Mouse (Mus musculus) hindlimb bud, embryonic 11.5 days (tissue): ENCODE measurements around the gene Fam19a2.

Source experiments
- DNase-seq: peaks from one replicate; pipeline ENCODE4 v3.0.0-alpha.2; 2012; ENCODE audit warnings: low read depth, low spot score; ENCODE audit errors: extremely low spot score

Fam19a2 gene

DNA sequence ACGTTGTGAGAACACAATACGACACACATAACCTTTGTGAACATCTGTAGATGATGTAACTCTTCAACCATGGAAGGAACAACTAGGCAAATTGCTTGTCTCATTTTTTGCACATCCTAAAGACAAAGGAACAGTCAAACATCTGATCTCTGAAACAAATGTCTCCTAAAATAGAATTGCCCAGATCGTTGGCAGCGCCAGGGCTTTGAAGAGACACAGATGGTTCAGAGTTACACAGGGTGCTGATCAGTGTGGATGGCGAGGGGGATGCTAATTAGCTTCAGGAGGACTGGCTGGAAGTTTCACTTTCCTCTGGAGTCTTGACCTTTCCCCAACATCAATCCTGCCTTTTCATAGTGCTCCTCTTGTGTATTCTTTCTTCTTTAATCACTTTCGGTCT, 284.6 kb downstream of the Fam19a2 start:
- DNase-seq: no peak

DNA sequence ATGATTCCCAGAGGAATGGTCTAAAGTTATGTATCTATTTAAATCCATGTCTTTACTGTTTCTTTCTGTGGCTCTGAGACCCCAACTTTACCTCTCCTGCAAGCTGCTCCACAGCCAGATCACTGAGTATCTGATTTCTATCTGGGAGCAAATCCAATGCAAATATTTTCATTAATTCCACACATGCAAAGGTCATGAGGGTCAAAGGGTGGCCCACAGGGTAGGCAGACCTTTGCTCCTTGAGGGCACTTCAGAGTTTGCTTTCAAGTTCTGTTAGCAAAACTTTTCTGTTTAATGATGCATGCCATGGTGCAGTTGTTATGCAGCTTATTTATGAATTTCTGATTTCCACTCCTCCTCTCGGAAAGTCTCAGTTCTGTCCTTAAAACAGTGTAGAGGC, 303.9 kb downstream of the Fam19a2 start:
- no peak for DNase-seq

DNA sequence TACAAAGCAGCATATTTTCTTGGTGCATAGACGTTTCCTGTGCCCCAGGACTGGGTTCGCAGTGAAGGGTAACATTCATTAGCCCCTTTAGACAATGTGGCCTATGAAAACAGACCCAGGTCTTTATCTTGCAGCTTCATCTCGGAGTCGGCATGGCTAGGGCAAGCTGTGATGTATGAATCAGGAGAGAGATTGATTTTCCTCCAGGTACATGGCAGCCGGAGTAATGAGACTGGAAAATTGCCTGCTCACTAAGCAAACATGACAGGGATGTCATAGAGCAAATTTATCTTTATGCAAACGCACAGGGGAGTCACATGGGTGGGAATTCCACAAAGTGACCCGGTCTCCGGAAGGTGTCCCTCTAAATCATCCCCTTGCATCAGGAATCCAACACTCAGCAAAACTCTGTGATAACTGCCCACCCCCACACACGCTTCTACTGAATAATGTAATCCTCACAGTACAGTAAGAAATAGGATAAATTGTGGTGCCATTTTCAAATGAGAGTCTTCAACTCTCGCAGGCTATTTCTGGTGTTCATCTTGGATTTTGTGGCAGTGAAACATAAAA, 306.9 kb downstream of the Fam19a2 start:
- DNase-seq: no peak

DNA sequence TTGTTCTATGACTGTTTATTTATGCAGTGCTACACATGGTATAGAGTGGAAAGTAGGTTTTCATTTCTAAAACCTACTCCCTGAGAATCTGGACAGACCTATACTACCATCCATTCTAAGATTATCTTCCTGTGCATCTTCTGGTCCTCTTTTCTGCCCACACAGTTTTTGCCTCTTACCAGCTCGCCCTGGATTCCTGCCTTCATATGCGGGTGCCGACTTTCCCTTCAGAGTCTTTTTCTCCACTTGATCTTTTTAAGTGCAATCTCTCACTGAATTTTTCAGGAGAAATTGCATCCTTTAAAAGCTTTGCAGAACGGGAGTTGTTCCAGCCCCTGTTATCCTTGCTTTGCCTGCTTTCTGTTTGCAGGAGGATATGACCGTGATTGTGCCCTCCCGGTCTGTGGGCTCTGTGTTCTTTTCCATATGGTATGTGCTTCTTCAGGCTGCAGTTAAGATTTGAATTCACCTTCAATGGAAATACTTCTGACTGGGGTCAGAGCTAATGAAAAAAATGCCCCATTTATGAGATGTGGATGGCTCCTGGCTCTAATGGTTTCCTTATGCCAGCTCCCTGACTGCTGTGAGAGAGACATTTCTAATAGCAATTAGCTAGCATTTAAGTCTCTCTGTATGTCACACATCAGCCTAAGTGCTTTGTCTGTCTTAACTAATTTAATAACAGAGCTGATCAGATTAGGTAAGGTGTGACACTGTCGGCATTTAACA, 308.7 kb downstream of the Fam19a2 start:
- peak; percentile 42 for DNase-seq

DNA sequence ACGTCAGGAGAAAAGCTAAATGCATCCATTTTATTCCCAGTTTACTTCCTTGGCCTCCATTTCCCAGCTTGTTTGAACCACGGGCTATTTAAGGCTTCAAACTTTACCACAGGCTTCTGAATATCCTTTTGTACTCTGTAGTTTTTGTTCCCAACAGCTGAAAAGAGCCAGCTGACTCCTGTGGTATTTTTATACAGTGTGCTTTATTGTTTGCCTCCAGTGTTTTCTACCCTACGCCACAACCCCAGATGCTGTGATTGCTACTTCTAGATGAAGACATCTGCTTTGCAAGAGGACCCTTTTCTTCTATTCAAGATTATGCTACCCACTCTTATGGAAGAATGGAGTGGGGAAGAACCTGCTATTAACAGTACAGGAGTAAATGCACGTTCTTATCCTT, 314.0 kb downstream of the Fam19a2 start:
- no peak for DNase-seq

DNA sequence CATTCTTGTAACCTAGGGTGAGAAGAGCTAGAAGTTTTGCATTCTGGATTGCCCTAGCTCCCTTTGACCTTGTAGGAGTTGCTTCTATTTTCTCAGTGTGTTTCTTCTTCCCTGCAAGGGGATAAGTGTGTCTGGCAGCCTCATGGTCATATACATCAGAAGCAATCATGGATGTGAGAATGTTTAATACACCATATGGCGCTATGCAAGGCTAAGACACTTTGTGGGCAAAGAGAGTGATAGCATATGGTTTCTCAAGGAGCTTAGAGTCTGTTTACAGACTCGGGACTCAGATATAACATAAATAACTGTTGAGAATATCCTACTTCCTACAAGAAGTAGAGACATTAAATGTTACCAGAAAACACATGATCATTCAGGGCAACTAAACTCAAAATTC, 315.2 kb downstream of the Fam19a2 start:
- no peak for DNase-seq

DNA sequence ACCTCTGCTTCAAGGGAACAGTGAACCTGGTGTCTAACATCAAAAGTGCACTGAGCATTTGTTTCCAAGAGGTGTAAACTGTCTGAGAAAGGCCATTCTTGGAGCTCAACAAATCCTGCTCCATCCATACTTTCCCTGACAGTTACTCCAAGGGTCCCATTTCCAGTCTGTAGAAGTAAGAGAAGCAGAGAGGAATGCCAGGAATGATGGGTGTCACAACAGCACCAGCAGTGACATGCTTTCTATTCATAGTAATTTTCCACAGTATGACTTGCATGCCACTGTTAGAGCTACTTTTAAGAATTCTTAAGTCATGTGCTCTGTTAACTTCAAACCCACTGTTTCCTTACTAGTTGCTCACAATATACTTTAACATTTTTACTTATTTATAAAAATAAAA, 331.2 kb downstream of the Fam19a2 start:
- DNase-seq: no peak

DNA sequence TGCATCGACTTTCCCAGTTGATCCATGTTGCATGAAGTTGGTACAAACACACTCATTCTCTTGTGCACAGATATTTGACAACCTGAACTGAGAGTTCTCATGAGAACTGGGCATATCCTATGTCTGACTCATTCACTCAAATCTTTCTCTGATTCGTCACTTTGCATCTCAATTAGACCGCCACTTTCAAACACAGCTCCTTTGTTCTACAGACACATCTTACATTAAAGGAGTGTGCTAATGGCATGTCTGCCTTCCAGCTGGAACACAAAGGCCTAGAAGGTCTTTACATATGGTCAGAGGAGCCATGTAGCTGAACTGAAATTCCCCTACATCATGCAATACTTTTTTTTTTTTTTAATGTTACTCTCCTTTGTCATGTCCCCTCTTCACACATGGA, 333.3 kb downstream of the Fam19a2 start:
- DNase-seq: no peak

DNA sequence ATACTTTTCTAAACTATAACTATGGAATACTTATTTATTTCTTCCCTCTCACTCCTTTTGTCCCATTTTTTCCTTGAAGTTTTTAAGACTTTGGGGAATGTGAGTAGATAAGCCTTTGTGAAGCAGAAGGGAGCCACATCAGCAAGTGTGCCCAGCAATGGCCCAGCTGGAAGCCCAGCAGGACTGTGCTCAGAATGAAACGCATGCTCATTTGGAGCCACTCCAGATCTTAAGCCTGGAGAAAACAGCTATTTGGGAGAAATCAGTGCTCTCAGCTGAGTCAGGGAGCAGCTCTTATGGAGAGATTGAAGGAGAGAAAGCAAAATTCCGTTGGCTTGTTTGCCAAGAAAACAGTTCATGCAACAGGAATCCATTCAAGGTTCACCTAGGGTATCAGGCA, 341.9 kb downstream of the Fam19a2 start:
- DNase-seq: no peak

DNA sequence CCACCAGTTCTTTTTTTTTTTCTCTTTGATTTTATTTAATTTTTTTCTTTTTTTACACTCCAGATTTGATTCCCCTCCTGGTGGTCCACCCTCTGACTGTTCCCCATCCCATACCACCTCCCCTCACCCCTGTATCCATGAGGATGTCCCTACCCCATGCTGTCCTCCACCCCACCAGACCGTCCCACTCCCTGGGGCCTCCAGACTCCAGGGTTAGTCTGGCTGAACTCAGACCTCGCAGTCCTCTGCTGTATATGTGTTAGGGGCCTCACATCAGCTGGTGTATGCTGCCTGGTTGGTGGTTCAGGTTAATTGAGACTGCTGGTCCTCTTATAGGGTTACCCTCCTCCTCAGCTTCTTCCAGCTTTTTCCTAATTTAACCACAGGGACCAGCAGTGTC, 362.9 kb downstream of the Fam19a2 start:
- no peak for DNase-seq

DNA sequence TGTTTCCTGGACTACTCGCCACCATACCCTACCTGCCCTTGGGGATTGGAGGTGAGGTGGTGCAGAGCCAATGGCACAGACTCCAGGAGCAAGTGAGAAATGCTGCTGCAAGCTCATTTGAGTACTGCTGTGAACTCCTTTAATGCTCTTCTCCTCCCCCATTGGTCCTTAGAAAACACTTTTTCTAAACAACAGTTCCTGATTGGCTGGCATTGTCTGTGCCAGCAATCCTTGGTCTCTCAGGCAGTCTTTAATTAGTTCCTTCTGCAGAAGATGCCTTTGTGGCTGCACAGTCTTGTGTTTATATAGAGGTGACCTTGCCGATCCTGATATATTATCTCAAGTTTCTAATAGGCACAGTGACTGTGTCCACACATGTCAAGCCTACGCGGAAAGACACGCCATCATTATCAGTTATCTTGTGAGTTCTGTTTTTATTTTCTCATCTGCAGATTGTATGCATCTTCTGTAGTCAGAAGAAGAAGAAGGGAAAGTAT, 365.5 kb downstream of the Fam19a2 start:
- DNase-seq: no peak

DNA sequence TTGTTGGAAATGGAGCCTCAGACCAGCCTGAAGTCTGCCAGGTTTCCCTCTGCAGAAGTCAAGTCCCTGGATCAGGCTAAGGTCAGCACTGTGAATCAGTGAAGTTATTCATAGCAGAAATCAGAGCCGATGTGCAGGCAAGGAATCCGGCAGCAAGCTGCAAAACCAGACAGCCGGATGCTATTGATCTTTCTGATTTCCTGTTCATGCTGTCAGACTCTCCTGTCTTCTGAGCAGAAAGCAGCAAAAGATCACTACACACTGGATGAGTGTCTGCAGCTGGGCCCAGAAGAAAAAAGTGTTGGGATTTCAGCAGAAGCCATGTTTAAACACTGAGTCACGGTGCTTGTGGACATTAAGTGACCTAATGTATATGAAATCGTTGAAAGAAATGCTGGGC, 368.2 kb downstream of the Fam19a2 start:
- no peak for DNase-seq

DNA sequence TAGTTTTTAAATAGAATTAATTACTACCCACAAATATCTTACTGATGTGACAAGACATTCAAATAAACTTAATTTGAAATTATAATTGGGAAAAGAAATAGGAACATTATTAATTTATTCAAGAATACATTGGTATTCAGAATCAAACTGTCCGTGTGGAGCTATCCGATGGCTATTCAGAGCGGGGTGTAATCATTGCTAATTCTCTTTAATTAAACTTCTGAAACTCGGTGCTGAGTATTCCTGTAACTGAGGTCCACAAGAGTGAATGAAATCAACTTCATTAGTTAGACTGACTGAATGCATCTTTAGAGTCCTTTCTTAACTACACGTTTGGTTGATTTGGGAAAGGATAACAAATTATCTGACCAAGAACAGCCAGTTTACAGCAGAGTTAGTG, 372.9 kb downstream of the Fam19a2 start:
- no peak for DNase-seq

DNA sequence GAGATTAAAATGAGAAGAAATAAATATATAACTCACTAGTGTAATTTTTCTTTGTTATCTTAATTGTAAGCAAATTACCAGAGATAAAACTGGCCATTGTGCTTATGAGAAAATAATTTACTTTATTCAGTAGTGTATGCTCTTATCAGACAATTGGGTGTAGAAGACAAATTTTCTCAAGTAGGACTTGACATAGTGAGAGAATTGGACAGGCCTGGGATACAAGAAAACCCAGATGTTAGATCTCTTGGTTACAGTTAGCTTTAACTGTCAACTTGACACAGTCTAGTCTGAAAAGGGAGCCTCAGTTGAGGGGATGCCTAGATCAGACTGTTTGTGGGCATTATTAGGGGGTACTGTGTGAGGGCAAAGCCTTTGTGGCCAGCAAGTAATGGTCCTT, 373.7 kb downstream of the Fam19a2 start:
- no peak for DNase-seq

DNA sequence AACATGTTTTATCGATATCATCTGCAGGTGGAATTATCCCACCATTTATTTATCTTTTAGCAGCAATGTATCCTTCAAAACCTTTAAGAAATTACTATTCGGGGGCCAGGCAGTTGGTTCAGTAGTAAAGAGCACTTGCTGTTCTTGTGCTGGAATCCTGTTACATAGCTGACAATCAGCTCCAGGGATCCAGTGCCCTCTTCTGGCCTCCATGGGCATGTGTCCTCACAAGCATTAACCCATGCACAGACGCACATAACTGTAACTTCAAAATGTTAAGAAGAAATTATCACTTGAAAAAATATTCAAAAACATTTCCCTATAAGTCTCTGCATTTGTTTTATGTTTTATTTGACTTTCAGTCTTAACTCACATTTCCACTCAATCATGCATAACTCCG, 381.8 kb downstream of the Fam19a2 start:
- no peak for DNase-seq

DNA sequence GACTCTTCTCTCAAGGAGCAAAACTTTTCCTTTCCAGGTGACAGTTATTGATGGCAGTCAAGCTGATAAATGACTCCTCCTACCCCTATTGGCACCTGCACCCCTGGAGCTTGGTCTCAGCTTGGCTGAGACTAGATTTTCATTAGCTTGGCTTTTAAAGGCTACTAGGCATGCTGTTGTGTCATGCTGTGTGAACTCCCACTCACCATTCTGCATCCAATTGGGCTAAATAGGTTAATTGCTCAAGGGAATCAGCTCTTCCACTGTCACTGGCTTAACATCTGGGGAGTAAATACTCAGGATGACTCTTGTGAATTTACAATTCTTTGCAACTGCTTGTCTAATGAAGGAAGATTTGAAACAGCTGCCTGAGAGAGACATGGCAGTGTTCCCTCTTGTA, 407.4 kb downstream of the Fam19a2 start:
- no peak for DNase-seq

DNA sequence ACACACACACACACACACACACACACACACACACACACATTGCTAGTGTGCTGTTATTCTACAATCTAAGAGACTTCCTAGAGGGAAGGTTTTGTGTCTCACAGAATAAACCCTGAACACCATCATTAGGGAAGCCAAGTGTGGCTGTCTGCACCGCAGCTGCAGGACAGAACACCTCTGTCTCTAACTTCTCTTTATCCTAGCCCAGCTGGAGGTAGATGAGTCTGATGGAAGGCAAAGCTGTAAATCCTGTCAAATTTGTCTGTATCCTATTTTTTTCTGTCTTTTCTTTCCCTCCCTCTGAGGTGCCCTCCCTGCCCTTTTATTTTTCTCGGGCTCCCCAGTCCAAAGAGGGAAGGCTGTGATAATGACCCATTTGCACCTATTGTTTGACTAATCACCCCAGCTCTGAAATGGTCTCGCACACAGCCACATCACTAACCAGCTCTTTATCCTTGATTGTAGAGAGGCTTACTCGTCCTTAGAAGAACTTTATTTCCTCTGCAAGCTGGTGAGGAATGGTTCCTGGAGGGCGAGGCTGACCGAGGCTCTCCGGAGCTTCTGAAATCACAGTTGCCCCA, 414.6 kb downstream of the Fam19a2 start:
- no peak for DNase-seq

DNA sequence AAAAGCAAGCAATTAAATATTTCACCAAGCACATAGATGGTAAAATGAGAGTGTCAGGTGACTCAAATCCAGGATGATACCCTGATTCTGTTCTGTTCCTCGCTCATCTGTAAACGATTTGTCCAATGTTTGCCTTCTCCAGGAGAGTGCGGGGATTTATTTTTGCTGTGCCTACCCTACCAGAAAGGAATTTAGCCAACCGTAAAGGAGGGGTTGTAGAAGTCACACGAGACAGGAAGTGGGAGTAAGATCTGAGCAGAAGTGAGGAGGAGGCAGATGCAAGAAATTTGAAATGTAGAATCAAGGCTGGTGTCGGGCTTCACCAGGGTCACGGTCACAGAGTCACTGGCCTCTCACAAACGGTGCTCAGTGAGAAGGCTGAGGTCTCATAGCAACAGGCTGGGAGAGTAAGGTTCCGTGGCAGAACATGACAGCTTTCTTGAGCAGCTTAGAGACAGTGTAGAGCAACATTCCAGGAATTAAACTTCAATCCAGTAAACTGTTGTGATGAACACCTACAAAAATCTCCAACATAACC, 419.0 kb downstream of the Fam19a2 start:
- no peak for DNase-seq

DNA sequence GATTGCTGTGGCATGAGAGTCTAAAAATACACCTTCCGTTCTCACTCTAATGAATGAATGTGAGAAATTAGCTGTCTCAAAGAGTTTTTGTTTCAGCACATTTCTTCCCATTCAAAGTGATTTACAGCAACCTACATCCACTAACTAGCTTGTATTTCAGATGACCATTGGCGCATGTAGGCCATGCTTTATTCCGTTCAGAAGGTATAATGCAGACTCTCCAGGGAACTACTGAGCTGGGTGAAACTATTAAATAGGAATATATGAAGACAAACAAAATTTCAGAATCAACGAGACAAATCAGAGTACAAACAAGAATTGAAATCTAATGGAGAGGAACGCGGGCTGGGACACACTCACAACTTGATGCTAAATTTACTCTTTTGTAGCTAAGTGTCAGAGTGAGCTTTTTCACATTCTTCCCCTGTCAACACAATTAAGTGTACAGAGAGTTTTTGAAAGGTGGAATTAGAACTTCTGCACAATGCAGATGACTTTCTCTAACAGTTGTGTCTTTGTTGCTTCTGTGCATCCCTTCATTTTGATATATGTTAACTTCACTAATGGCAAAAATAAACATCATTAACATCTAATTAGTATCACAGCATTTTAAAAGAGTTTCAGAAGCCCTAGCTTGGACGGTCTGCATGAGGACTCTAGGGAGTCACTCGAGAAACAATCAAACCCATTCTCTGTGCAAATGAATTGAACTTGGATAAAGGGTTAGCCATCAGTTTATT, 428.6 kb downstream of the Fam19a2 start:
- DNase-seq: no peak

DNA sequence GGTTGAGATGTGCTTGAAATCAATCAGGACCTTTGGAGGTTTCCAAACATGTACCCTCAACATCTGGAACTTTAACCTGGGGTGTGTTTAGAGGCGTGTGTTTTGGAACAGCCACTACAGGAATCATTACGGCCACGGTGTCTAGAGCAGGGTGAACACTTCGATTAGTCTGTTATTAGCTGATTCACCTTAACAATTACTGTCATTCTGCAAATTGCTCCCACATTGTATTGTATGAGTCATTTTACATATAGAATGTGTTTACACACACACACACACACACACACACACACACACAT, 429.1 kb downstream of the Fam19a2 start:
- no peak for DNase-seq

DNA sequence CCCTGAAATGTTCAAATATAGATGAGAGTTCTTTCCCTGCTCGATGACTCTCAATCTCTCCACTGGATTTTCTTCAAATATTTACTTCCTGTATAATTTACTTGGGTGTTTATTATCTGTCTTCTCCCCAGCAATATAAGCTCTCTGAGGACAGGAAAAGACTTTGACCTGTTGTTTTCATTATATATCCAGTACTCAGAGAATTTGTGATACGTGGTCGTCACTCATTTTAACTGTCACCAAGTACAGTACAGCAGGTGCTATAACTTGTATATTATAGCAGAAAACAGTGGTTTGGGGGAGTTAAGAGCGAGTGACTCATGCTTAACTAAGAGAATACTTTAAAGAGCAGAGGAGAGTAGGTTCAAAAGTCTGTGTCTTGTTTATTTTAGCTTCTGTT, 438.8 kb downstream of the Fam19a2 start:
- DNase-seq: no peak

DNA sequence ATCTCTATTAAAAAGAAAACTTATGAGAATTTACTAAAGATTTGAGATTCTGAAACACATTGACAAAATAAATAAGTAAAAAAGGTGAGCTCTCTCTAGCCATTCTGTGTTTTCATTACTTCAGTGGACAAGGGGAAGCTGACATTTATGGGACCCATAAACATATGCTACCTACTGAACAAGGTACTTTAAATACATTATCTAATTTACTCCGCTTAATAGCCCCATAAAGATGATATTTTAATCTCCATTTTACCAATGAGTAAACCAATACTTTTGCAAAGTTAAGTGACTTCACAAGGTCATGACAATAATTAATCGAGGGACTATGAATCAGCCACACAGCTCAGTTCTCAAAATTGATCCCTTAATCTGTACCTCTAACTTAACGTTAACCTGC, 443.2 kb downstream of the Fam19a2 start:
- DNase-seq: no peak
